Mouse (Mus musculus) C2C12 (cell line): ENCODE data around the gene Lpin2. TPM values are rescaled to one million over a fixed set of nuclear protein-coding genes. Genes with fewer than 3 reads are reported as not detected.

Experiments used
- polyA plus RNA-seq: library from polyadenylated mRNA; unstranded; fragments of >200 nt; fragmentation: generic; extraction: Trizol; gene quantifications from one replicate; pipeline ENCODE4 v1.2.1, GENCODE M21; 2012; ENCODE audit warnings: missing spikeins

The Lpin2 gene
- polyA plus RNA-seq, 1 experiment = 9.3 TPM

Other genes with a start within 250 kb of the Lpin2 start
- 0.35 TPM for gene Myom1, start 179.9 kb upstream of the Lpin2 start, polyA plus RNA-seq
- gene Myl12a, start 179.7 kb upstream of the Lpin2 start, polyA plus RNA-seq = 770 TPM
- gene Emilin2, start 129.4 kb downstream of the Lpin2 start, polyA plus RNA-seq = 7.9 TPM